Mouse (Mus musculus) neural tube, embryonic 11.5 days (tissue): ENCODE measurements around the gene Tbc1d24. TPM values are rescaled to one million over a fixed set of nuclear protein-coding genes. Genes with fewer than 3 reads are reported as not detected.

ENCODE experiments used
- ATAC-seq: fragments of 200-750 bp; cut with Nextera tagmentation; 2 replicates; pipeline ENCODE4 v1.8.0; 2017; ENCODE audit warnings: moderate number of reproducible peaks, mild to moderate bottlenecking, moderate TSS enrichment, moderate library complexity; ENCODE audit not compliant: insufficient read depth, low FRiP score, low TSS enrichment
- DNase-seq: peaks from one replicate; pipeline ENCODE4 v3.0.0-alpha.2; 2015; ENCODE audit warnings: low spot score
- H3K27ac ChIP-seq: fragments of 300-500 bp; sonication (generic); 2 replicates; pipeline ENCODE4 v1.5.1; 2014; ENCODE audit warnings: low read depth, mild to moderate bottlenecking, low read length
- H3K27me3 ChIP-seq: fragments of 300-500 bp; sonication (generic); 2 replicates; pipeline ENCODE4 v1.6.1; 2014; ENCODE audit warnings: mild to moderate bottlenecking, low read length, mixed read lengths; ENCODE audit not compliant: control insufficient read depth, insufficient read depth
- H3K36me3 ChIP-seq: fragments of 300-500 bp; sonication (generic); 2 replicates; pipeline ENCODE4 v1.6.1; 2014; ENCODE audit warnings: mild to moderate bottlenecking, low read length, moderate library complexity, mixed read lengths; ENCODE audit not compliant: control insufficient read depth, insufficient read depth
- H3K4me1 ChIP-seq: fragments of 300-500 bp; sonication (generic); 2 replicates; pipeline ENCODE4 v1.6.1; 2014; ENCODE audit warnings: low read length, mixed read lengths; ENCODE audit not compliant: control insufficient read depth, insufficient read depth
- H3K4me2 ChIP-seq: fragments of 300-500 bp; sonication (generic); 2 replicates; pipeline ENCODE4 v1.6.1; 2014; ENCODE audit warnings: low read depth, mild to moderate bottlenecking, moderate library complexity
- H3K4me3 ChIP-seq: fragments of 300-500 bp; sonication (generic); 2 replicates; pipeline ENCODE4 v1.5.1; 2014; ENCODE audit warnings: low read depth, low read length
- H3K9ac ChIP-seq: fragments of 300-500 bp; sonication (generic); 2 replicates; pipeline ENCODE4 v1.6.1; 2014; ENCODE audit warnings: mild to moderate bottlenecking, low read length
- H3K9me3 ChIP-seq: fragments of 300-500 bp; sonication (generic); 2 replicates; pipeline ENCODE4 v1.6.1; 2016; ENCODE audit warnings: low read length; ENCODE audit not compliant: control insufficient read depth
- WGBS: fragments of 180-500 bp; shearing (Covaris S2); extraction: QIAGEN DNeasy Blood & Tissue Kit; methylation state at CpG from one replicate; pipeline ENCODE4 v1.1.7; 2014; 5-methylcytosine and 5-hydroxymethylcytosine counted together
- polyA plus RNA-seq: library from polyadenylated mRNA; unstranded; fragments of >200 nt; fragmentation: Nextera tagmentation; extraction: Ambion mirVana; gene quantifications from 2 replicates; pipeline ENCODE4 v1.2.1, GENCODE M21; 2014

The Tbc1d24 gene
- polyA plus RNA-seq, 1 experiment from 2014 or later = 8.7 TPM

DNA sequence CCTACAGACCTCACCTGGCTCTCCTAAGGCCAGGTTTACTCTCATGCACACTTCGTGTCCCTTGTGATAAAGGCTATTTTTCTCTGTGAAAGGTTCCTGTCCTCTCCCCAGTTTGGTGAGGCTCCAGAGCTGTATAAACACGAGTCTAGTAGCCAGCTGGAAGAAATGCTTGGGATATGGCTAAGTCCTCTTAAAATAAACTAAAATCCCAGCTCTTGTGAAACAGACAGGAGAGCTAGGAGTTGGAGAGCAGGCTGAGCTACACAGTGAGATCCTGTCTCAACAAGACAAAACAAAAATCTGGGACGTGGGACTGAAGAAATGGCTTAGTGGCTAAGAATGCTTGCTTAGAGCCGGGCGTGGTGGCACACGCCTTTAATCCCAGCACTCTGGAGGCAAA is 7.8 kb upstream of the Tbc1d24 start:
- WGBS = 79% methylated on average over 6 of the region's 6 CpGs
- DNase-seq = no peak
- H3K9me3 ChIP-seq = no peaks in the 10 kb centered on the region

DNA sequence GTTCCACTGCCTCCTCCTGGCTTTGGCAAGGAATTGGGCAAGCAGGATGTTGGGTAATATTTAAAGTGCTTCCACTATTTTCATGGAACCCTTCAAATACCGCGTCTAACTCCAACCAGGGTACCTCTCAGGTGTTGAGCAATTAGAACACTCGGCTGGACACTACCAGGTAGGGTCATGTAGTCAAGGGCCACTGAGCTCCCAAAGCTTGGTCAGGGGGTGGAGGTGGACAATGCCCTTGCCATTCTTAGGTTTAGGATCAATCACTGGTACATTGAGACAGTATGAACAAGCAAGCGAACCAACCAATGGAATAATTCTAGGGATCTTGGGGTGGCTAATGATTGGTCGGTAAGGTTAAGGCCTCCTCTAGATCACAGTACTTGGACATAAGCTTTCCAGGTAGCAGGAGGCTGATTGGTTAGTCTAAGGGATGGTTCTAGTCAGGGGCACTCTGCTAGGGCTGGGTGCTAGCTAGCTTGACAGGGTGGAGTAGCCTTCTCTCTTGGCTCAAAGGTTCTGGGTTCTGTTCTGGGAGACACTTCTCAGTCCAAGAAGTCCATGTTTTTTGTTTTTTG is 7.2 kb upstream of the Tbc1d24 start:
- peaks cover 26% of the 10 kb centered on the region for H3K4me1 ChIP-seq
- ATAC-seq = no peak

More for the DNA sequence above, 7.8 kb upstream of the Tbc1d24 start:
- 0 out of 2 replicates have a peak, but pooled peaks cover 2% of the 10 kb centered on the region for H3K36me3 ChIP-seq
- no peak overlapping the region for H3K27ac ChIP-seq
- H3K4me1 ChIP-seq = peaks cover 20% of the 10 kb centered on the region
- H3K4me2 ChIP-seq = no peak overlapping the region
- ATAC-seq = no peak
- no peak overlapping the region for H3K4me3 ChIP-seq
- peaks cover 3% of the 10 kb centered on the region for H3K27me3 ChIP-seq
- H3K9ac ChIP-seq = no peak overlapping the region

DNA sequence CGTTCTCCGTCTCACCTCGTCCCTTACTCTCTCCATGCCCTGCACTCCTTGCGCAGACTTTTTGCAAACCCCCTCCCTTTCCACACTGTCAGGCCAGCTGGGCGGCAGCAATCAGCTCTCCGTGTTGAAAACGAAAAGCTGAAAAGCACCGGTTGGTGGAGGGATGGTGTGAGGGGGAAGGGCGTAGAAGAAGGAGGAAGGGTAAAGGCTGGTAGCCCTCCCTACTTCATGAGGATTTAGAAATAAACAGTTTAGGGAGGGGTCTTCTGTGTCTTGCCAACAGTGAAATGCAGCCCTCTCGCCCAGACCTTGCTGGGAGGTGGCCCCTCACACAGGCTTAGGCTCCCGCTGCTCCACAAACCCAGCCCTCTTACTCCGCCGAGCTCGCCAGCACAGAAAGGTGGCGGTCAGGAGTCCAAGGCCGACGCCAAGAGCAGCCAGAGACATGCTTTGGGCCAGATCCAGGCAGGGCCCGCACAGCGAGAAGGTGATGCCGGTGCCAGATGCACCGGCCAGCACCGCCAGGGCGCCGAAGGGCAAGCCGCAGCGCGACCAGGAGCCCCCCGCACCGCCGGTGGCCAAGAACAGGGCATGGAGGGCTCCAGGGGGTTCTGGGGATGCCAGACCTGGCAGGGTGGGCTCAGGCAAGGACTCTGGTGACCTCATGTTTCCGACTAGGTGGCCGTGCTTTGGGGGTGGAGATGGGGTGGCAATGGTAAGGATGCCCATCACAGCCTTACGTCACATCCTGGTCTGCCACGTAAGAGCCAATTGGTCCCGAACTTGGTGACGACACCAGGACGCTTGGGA is 6.5 kb upstream of the Tbc1d24 start:
- Histone ChIP-seq H3K4me2 (peak overlapping the region; percentile 97), H3K9me3 (no peaks in the 10 kb centered on the region), H3K36me3 (0 out of 2 replicates have a peak, but pooled peaks cover 2% of the 10 kb centered on the region), H3K27me3 (peaks cover 15% of the 10 kb centered on the region), H3K4me3 (peak overlapping the region; percentile 44), H3K9ac (peak overlapping the region; percentile 75), H3K27ac (peak overlapping the region; percentile 50; the same call in 1 of the 2 replicates), H3K4me1 (peaks cover 33% of the 10 kb centered on the region)
- ATAC-seq = peak; percentile 51
- 2% methylated on average over 37 of the region's 37 CpGs for WGBS
- DNase-seq = peak; percentile 75

More for the DNA sequence above, 7.2 kb upstream of the Tbc1d24 start:
- Histone ChIP-seq H3K27me3 (peaks cover 9% of the 10 kb centered on the region), H3K27ac (no peak overlapping the region), H3K36me3 (0 out of 2 replicates have a peak, but pooled peaks cover 2% of the 10 kb centered on the region), H3K9me3 (no peaks in the 10 kb centered on the region), H3K9ac (no peak overlapping the region), H3K4me2 (peak overlapping the region; percentile 97), H3K4me3 (peak overlapping the region; percentile 44; the same call in 1 of the 2 replicates)
- WGBS = 30% methylated on average over 5 of the region's 5 CpGs
- no peak for DNase-seq

DNA sequence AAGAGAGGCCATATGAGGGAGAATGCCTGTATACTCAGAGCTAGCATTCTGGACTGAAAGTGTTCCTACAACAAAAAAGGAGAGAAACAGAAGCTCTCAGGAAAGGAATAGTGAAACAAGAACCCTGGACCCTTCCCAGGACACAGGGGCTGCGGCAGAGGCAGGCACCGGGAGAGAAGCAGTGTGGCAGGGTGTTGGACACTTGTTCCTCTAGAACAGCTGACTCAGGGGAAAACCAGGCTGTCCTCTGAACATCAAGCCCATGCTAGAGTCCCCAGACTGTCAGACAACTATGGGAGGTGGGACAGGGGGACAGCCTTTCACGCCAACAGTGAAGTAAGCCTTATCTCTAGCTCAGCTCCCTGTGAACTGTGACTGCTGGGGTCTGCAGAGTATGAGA is 5.2 kb upstream of the Tbc1d24 start:
- Histone ChIP-seq H3K4me2 (no peak overlapping the region), H3K27me3 (peaks cover 20% of the 10 kb centered on the region), H3K4me3 (no peak overlapping the region), H3K27ac (no peak overlapping the region), H3K4me1 (peaks cover 41% of the 10 kb centered on the region), H3K36me3 (0 out of 2 replicates have a peak, but pooled peaks cover 2% of the 10 kb centered on the region), H3K9me3 (no peaks in the 10 kb centered on the region), H3K9ac (no peak overlapping the region)
- WGBS = 89% methylated on average over 3 of the region's 3 CpGs
- DNase-seq (no peak), ATAC-seq (no peak)

DNA sequence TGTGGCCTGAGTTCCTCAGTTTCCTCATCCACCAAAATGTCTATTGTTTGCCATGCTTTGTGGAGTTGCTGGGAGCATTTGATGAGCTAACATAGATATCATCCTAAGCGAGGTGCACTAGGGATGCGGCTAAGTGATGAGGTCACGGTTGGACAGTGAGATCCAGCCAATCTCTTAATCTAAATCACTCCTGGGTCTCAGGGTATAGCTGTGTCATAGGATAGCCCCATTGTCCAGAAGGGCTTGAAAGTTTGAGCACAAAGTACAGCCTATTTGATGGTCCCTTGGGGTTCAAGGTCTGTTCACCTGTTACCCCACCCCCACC is 4.5 kb upstream of the Tbc1d24 start:
- H3K27ac ChIP-seq = peak overlapping the region; percentile 61; the same call in 1 of the 2 replicates
- DNase-seq = no peak
- H3K9me3 ChIP-seq = no peaks in the 10 kb centered on the region
- peak overlapping the region; percentile 44; the same call in 1 of the 2 replicates for H3K4me3 ChIP-seq
- peaks cover 41% of the 10 kb centered on the region for H3K4me1 ChIP-seq
- no peak overlapping the region; the same call in 1 of the 2 replicates for H3K9ac ChIP-seq
- 77% methylated on average over 3 of the region's 3 CpGs for WGBS
- peak overlapping the region; percentile 93 for H3K4me2 ChIP-seq
- no peak for ATAC-seq
- peaks cover 20% of the 10 kb centered on the region for H3K27me3 ChIP-seq
- no peaks in the 10 kb centered on the region for H3K36me3 ChIP-seq

DNA sequence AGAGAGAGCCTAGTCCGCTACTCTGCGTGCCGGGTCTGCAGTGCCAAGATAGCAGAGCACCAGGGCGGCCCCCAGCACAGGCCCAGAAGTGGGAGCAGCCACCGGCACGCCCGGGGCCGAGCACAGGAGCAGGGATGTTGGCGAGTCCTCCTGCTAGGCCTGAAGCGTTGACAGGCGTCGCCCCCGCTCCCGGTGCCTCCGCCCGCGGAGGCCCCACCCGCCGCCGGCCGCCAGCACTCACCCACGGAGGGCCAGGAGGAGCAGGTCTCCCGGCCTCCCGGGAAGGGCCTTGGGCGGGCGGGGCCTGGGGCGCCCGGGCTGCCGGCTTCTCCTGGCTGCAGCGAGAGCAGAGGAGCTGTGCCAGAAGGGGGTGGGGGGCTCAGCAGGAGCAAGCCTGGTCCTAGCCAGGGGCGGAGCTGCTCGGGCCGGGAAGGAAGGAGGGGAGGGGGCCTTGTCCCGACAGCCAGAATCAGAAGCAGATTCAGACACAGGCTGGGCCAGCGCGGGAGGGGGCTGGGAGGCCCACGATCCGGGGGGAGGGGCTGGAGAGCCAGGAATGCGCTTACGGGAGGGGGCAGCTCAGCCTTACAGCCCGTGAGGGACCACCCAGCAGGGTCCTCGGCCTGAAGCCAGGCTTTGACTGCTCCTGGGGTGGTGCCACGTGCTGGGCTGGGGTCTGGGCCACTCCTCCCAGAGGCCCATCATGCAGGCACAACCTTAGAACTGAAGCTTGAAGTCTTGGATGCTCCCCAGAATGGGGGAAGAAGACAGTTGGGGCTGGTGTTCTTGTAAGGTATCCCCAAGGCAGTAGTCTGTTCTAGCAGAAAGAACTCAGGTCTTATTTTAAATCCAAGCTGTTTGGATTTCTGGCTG is 3.9 kb upstream of the Tbc1d24 start, which contains the start of gene Ntn3:
TSS of gene Ntn3 (minus strand) at position 489 of the 873 bp plus-strand sequence.
- DNase-seq = peak; percentile 80
- H3K4me1 ChIP-seq = peaks cover 44% of the 10 kb centered on the region
- H3K9ac ChIP-seq = peak within 1 kb of the TSS; percentile 72
- H3K36me3 ChIP-seq = no peaks in the 10 kb centered on the region
- H3K9me3 ChIP-seq = no peaks in the 10 kb centered on the region
- H3K27me3 ChIP-seq = peaks cover 20% of the 10 kb centered on the region
- H3K4me2 ChIP-seq = peak within 1 kb of the TSS; percentile 93
- ATAC-seq = peak; percentile 25
- WGBS = 1% methylated on average over 34 of the region's 43 CpGs
- H3K4me3 ChIP-seq = peak within 1 kb of the TSS; percentile 44
- H3K27ac ChIP-seq = peak within 1 kb of the TSS; percentile 61

DNA sequence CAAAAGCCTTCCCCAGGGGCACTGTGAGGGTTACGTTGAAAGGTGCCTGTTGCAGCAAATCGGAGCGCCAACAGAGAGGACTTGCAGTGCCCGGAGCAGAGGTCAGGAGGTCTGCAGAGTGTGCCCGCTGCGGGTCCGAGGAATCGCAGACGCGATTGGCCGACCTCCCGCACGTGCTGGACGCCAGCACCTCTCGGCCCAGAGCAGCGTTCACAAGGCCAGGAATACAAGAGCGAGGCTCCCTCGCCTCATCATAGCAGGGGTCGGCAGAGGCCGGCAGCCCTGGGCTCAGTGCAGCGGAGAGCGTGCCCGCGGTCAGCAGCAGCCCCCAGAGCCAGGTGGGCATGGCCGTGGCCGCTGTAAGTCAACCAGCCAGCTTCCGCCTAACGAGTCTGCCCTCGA is 3.3 kb upstream of the Tbc1d24 start:
- peaks cover 44% of the 10 kb centered on the region for H3K4me1 ChIP-seq
- H3K36me3 ChIP-seq = no peaks in the 10 kb centered on the region
- H3K9me3 ChIP-seq = no peaks in the 10 kb centered on the region
- H3K9ac ChIP-seq = peak overlapping the region; percentile 72
- DNase-seq (peak; percentile 47), ATAC-seq (0 out of 2 replicates have a peak, but pooled peaks have one; percentile 0)
- H3K4me3 ChIP-seq = peak overlapping the region; percentile 44
- H3K27me3 ChIP-seq = peaks cover 20% of the 10 kb centered on the region
- H3K27ac ChIP-seq = peak overlapping the region; percentile 61
- WGBS = 2% methylated on average over 29 of the region's 29 CpGs
- H3K4me2 ChIP-seq = peak overlapping the region; percentile 93
